Mouse (Mus musculus) gastrocnemius, postnatal 14 days (tissue): ENCODE measurements around the gene Mdm2. TPM values are rescaled to one million over a fixed set of nuclear protein-coding genes. Genes with fewer than 3 reads are reported as not detected.

Experiments used
- DNase-seq: peaks from one replicate; pipeline ENCODE4 v3.0.0; 2021; ENCODE audit warnings: mixed read lengths
- intact Hi-C: fragments of 180-260 bp; cut with DNase I; formaldehyde crosslinking; loops from one replicate; pipeline ENCODE4 v1.15.1; 2025; ENCODE audit warnings: low total_unique reads
- total RNA-seq, 2 experiments: library from RNA; stranded (reverse); gene quantifications; 2 replicates each; pipeline ENCODE4 v1.2.3; 2021

Gene Mdm2
- total RNA-seq, 2 experiments from 2014 or later, result 29.4 to 29.8 TPM

DNA sequence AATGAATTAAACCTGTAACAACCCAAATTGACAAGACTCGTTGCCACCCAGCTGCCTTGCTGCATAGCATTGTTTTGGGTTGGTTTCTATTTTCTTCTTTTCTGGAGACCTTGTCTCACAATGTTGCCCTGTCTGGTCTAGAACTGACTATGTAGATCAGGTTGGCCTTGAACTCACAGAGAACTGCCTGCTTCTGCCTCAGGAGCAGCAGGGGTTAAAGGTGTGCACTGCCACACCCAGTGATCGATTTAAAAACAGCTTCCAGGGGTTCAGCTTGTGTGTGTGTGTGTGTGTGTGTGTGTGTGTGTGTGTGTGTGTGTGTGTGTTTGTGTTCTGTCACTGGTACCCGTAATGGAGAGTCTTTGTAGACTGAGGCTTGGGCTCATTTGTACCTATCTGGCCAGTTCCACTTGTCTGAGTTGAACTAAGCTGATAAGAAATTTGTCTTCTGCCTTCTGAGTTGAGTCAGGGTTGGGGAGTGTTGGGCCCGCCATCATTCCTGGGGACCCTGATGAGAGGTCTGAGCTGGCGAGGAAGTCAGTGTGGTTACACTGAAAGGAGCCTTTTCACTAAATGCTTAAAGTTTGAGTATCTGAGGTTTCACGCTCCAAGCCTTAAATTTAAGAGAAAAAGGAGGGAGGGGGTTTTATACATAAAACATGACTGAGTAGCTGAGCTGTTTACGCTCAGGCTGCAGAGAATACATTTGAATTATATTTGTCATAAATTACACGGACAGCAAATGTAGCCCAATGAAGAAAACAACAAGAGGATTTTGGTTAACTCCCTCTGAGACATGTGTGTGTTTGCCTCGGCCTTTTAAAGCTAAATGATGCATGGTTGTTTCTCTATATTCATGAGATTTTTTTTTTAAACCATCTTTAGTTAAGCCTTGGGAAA lies 44.9 kb downstream of the Mdm2 start:
- intact Hi-C loops, result no loop called here
- no peak for DNase-seq

- DNase-seq, result no peak
- intact Hi-C loops, result no loop called here
These were observed 45.7 kb downstream of the Mdm2 start for GRCm38 (mm10) chr10:117664926-117665209.

DNA sequence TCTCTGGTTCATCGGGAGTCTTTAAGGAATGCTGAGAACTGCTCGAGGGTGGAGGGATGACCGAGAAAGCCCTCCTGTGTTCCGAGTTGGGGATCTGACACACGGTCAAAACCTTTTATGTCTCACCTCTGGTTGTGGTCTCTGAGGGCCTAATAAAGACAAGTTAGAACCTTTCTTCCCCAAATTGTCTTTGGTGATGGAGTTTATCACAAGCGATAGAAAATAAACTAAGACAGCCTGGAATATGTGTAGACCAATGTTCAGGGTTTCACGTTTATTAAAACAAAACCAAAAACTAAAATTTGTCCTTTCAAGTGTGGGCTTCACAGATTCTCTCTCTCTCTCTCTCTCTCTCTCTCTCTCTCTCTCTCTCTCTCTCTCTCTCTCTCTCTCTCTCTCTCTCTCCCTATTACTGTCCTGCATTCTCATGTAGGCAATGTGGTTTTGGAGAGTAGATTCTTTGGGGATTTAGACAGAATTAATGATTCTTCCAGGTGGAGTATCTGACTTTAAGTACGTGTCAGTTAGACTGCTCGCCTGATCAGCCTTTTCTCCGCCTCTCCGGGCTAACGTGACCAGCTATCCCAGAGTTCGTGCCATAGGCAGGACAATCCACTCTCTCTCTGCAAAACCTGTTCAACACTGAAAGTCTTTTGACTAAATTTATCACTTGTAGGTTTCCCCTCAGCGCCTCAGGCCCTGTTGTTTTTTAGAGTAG lies 46.2 kb downstream of the Mdm2 start:
- intact Hi-C loops, result no loop called here

DNA sequence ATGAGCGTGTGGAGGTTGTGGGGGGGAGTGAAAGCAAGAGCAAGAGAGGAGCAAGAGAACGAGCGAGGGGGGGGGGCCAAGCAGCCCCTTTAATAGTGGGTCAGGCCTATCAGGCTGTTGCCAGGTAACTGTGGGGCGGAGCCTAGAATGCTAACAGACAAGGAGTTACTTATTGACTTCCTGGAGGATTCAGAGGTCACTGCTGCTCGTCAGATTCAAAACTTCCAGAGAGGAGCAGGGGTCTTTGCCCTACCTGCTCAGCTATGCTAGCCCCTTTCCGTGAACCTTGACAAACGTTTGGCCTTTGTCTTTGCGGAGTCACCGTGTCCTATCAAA lies 46.7 kb downstream of the Mdm2 start:
- DNase-seq, result no peak
- intact Hi-C loops, result no loop called here

More for the DNA sequence above, 46.2 kb downstream of the Mdm2 start:
- DNase-seq, result no peak

DNA sequence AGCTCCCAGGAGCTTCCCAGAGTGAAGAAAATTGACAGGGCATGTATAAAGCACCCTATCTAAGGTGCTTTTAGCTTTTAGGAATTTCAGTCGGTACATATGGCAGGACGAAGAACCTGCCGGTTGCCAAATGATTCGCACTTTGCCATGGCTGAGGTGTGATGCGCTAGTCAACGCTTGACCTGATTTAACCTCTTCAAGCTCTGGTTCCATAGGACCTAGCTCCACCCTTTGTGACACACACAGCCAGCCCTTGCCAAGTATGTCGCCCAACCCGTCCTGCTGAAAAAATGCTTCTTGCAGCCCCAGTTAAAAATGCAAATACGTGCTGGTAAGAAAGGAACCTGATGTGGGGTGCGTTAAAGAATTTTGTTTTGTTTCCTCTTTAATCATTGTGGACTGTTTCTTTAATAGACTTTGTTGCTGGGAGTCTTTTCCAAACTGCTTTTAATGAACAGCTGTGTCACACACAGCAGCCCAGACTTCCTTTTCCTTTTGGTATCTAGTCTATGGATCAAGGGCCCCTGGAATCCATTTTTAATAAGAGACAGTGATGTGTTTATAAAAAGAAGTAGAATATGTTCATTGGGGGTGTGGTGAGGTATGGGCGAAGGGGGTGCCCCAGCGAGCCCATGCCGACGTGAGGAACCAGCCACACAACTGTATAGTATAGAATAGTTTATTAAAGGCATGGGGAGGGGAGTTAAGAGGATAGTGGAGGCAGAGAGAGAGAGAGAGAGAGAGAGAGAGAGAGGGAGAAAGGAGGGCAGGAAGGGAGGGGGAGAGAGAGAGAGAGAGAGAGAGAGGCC lies 47.3 kb downstream of the Mdm2 start:
- DNase-seq, result no peak
- intact Hi-C loops, result no loop called here

- intact Hi-C loops, result no loop called here
- no peak for DNase-seq
These were observed 48.1 kb downstream of the Mdm2 start for GRCm38 (mm10) chr10:117662316-117663055.

GRCm38 (mm10) chr10:117659819-117660218 lies 50.7 kb downstream of the Mdm2 start:
- intact Hi-C loops, result no loop called here
- no peak for DNase-seq

DNA sequence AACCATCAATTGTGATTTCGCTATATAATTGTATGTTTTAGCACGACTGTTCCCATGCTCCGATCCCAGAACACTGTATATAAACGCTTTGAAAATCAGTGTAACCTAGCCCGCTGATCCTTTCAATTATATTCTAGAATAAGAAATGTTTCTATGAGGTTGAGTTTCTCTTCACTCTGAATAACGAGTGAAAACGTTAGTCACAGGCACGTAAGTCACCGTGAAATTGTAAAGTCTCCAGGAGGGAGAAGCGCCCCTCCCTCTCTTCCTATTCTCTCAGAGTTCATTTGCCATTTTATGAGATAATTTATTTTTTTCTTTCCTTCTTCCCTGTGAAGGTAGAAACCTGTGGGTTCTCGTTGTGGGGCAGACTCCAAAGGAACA lies 51.1 kb downstream of the Mdm2 start:
- DNase-seq, result no peak
- intact Hi-C loops, result no loop called here

DNA sequence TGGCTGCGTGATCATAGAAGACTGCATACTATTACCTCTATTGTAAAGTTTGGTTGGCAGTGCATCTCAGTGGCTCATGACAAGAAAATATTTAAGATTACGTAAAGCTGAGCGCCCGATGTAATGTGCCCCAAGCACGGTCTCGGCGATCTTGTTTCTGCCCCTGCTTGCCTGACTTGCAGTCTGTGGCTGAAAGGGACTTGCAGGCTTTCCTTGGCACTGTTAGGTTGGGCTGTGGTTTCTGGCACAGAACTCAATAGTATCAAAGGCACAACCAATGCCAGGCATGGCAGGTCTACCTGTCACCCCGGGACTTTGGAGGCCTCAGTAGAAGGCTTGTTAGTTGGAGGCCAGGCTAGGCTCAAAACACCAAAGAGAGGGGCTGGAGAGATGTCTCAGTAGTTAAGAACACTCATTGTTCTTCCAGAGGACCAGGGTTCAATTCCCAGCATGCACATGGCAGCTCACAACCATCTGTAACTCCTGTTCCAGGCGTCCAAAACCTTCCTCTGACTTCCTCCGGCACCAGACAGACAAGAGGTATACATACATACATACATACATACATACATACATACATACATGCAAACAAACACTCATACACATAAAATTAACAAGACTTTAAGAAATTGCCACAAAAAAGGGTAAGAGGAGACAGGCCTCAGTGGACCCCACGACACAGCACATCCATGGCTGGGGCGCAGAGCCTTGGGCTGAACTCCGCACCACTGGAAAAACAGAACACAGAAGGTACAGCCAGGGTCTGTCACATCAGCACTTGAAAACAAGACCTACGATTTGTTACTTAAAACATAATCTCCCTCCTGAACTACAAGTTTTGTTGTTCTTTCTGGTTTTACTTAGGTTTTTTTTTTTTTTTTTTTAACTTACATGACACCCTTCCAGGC lies 51.8 kb downstream of the Mdm2 start:
- intact Hi-C loops, result no loop called here
- DNase-seq, result no peak

DNA sequence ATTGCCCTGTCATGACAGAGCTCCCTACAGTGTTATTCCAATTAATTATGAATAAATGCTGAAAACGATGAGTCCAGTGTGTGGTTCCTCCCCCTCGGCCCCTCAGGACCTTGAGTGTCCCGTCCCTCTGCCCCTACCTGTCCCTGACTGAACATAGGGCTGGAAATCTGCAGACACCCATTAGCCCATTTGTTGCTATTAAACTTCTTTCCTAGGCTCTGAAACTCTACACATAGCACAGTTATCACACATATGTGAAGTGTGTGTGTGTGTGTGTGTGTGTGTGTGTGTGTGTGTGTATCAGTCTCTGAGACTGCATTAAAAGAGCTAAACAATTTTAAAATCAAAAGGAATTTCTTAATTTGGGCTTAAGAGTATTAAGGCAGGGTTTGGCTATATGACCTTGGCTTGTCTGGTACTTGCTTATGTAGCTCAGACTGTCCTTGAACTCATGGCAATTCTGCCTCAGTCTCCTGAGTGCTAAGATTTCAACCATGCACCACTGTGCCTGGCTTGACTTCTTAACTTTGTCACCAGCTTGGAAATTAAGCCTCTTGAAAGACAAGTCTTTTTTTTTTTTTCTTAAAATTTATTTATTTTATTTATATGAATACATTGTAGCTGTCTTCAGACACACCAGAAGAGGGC lies 52.8 kb downstream of the Mdm2 start:
- intact Hi-C loops, result no loop called here

DNA sequence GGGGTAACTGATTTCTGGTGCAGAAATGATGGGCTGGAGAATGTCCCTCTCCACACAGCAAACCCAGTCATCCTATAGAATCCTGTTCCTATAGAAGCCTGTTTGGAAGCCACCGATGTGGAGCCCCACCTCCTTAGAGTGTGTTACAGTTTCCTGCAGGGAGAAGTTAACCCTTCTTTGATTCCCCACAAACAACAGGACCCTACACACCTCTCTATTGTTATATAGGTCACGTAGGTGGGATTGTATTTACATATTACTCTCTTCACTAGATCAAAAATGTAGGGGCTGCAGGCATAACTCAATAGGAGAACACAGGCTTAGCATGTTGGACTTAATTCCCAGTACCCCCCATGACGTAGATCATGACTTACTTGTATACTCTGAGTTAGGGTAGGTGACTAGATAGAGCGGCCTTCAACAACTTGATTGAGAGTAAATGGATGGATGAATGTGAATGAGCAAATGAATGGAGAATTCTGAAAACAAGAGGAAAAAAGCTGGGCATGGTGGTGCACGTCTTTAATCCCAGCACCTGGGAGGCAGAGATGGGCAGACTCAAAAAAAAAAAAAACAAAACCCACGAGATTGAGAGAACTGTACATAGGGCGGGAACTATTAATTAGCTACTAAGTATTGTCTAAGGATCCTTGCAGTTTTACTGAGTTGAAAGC lies 53.4 kb downstream of the Mdm2 start:
- intact Hi-C loops, result no loop called here
- no peak for DNase-seq

More for the DNA sequence above, 52.8 kb downstream of the Mdm2 start:
- no peak for DNase-seq

DNA sequence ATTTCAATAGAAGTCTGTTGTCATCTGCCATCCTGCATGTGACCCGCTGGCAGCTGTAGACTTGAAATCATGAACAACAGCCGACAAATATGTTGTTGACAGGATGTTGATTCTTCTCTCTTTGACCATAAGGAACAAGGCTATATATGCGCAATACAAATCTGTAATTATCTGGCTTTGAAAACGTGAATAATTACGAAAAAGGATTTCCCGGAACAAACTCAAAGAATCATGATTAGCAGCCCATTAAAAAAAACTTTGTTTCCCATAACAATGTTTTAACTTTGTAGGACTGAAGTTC lies 53.9 kb downstream of the Mdm2 start:
- intact Hi-C loops, result no loop called here
- no peak for DNase-seq

GRCm38 (mm10) chr10:117655908-117656661 lies 54.5 kb downstream of the Mdm2 start:
- no peak for DNase-seq
- intact Hi-C loops, result no loop called here

DNA sequence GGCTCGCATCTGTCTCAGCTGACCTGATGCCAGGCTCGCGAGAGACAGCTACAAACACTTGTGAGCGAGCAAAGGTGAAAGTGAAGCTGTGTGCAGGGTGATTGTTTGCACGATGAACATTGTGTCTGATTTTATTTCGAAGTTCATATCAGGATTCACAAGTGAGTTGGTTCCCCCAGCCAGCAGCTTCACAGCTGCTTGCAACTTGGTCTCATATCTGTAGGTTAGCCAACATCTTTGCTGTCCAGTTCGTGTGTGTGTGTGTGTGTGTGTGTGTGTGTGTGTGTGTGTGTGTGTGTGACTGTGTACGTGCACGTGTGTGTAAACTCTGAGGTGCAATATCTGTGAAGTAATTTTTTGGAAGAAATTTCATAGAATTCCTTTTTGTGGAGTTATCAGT lies 55.1 kb downstream of the Mdm2 start:
- intact Hi-C loops, result no loop called here

DNA sequence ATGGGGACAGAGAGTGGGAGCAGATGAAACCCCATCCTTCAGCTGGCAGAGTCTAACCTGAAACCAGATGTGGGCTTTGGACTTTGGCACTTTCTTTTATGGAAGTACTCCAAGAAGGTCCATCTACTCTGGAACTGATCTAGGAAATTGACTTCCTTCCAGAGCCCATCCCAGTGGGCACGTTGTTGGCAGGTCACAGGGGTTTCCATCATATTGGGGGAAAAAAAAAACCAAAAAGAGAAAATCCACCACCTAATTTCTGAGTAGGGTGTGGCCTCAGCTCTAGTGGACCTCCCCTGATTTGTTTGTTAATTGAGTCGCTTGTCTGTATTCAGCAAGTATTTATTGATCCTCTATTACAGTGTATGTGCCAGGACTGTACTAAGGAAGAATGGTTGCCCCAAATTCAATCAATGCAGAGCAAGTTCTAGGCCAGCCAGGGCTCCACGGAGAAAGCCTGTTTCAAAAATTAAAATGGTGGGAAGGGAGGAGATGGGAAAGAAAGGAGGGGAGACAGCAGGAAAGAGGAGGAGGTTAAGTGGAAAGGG lies 55.9 kb downstream of the Mdm2 start:
- DNase-seq, result no peak
- intact Hi-C loops, result no loop called here

More for the DNA sequence above, 55.1 kb downstream of the Mdm2 start:
- DNase-seq, result no peak

- intact Hi-C loops, result no loop called here
- DNase-seq, result no peak
These were observed 56.8 kb downstream of the Mdm2 start for GRCm38 (mm10) chr10:117653779-117654173.
